Mouse (Mus musculus) myocyte (in vitro differentiated cells): ENCODE results near the gene Rag2. TPM values are rescaled to one million over a fixed set of nuclear protein-coding genes. Genes with fewer than 3 reads are reported as not detected.

Experiments
- H3K27me3 ChIP-seq: one replicate; pipeline ENCODE4 v1.6.1; 2011; ENCODE audit not compliant: control insufficient read depth, insufficient read depth, insufficient read length
- H3K36me3 ChIP-seq: one replicate; pipeline ENCODE4 v1.6.1; 2011; ENCODE audit not compliant: control insufficient read depth, insufficient read depth
- H3K4me2 ChIP-seq: one replicate; pipeline ENCODE4 v1.6.1; 2011; ENCODE audit warnings: low read depth, control low read depth
- H3K4me3 ChIP-seq: one replicate; pipeline ENCODE4 v1.5.1; 2011; ENCODE audit warnings: mild to moderate bottlenecking, control low read depth, moderate library complexity
- H3K79me2 ChIP-seq: one replicate; pipeline ENCODE4 v1.6.1; 2011; ENCODE audit not compliant: control insufficient read depth, insufficient read depth
- H3ac ChIP-seq: one replicate; pipeline ENCODE4 v1.6.1; 2011; ENCODE audit not compliant: control insufficient read depth, insufficient read length
- CEBPB ChIP-seq: IDR thresholded peaks from 2 replicates; pipeline ENCODE4 v1.6.1; 2011; ENCODE audit warnings: mild to moderate bottlenecking, moderate library complexity; ENCODE audit not compliant: poor library complexity, insufficient read depth, severe bottlenecking
- E2F4 ChIP-seq: IDR thresholded peaks from one replicate; pipeline ENCODE4 v1.6.1; 2011; ENCODE audit warnings: mild to moderate bottlenecking, control low read depth, moderate library complexity; ENCODE audit not compliant: insufficient read depth
- MAX ChIP-seq: IDR thresholded peaks from one replicate; pipeline ENCODE4 v1.6.1; 2011; ENCODE audit warnings: low read depth, mild to moderate bottlenecking, control low read depth
- MYOD1 ChIP-seq, 3 experiments: IDR thresholded peaks; one replicate each; pipeline ENCODE4 v1.6.1; 2011; ENCODE audit warnings: control low read depth in 2 of 3, low read depth in 2 of 3, mild to moderate bottlenecking in 2 of 3, moderate library complexity in 1 of 3; ENCODE audit not compliant: insufficient read length in 2 of 3, control insufficient read depth in 1 of 3
- MYOG ChIP-seq, 3 experiments: IDR thresholded peaks; one replicate each; pipeline ENCODE4 v1.6.1; 2011; ENCODE audit warnings: control low read depth in 2 of 3, low read depth in 2 of 3, mild to moderate bottlenecking in 2 of 3; ENCODE audit not compliant: insufficient read length in 2 of 3, control insufficient read depth in 1 of 3, insufficient read depth in 1 of 3
- POLR2A ChIP-seq: IDR thresholded peaks from one replicate; pipeline ENCODE4 v1.6.1; 2011; ENCODE audit warnings: low read depth, mild to moderate bottlenecking, control low read depth, moderate library complexity; ENCODE audit not compliant: insufficient read length
- POLR2AphosphoS2 ChIP-seq: IDR thresholded peaks from one replicate; pipeline ENCODE4 v1.6.1; 2011; ENCODE audit warnings: low read depth, control low read depth; ENCODE audit not compliant: insufficient read length
- REST ChIP-seq: IDR thresholded peaks from one replicate; pipeline ENCODE4 v1.6.1; 2011; ENCODE audit warnings: mild to moderate bottlenecking, control low read depth, moderate library complexity; ENCODE audit not compliant: insufficient read depth, insufficient read length
- SRF ChIP-seq: IDR thresholded peaks from one replicate; pipeline ENCODE4 v1.6.1; 2011; ENCODE audit warnings: low read depth; ENCODE audit not compliant: control insufficient read depth, insufficient read length
- TCF12 ChIP-seq: IDR thresholded peaks from one replicate; pipeline ENCODE4 v1.6.1; 2011; ENCODE audit warnings: mild to moderate bottlenecking, control low read depth; ENCODE audit not compliant: poor library complexity, insufficient read depth, severe bottlenecking
- TCF3 ChIP-seq: IDR thresholded peaks from one replicate; pipeline ENCODE4 v1.6.1; 2011; ENCODE audit warnings: low read depth, control low read depth; ENCODE audit not compliant: insufficient read length
- USF1 ChIP-seq: IDR thresholded peaks from one replicate; pipeline ENCODE4 v1.6.1; 2011; ENCODE audit warnings: low read depth, mild to moderate bottlenecking, control low read depth, moderate library complexity
- polyA plus RNA-seq: library from polyadenylated mRNA; unstranded; fragments of >200 nt; fragmentation: generic; extraction: Trizol; gene quantifications from one replicate; pipeline ENCODE4 v1.2.1, GENCODE M21; 2012; ENCODE audit warnings: missing spikeins

Gene Rag2
- polyA plus RNA-seq, 1 experiment = not detected

DNA sequence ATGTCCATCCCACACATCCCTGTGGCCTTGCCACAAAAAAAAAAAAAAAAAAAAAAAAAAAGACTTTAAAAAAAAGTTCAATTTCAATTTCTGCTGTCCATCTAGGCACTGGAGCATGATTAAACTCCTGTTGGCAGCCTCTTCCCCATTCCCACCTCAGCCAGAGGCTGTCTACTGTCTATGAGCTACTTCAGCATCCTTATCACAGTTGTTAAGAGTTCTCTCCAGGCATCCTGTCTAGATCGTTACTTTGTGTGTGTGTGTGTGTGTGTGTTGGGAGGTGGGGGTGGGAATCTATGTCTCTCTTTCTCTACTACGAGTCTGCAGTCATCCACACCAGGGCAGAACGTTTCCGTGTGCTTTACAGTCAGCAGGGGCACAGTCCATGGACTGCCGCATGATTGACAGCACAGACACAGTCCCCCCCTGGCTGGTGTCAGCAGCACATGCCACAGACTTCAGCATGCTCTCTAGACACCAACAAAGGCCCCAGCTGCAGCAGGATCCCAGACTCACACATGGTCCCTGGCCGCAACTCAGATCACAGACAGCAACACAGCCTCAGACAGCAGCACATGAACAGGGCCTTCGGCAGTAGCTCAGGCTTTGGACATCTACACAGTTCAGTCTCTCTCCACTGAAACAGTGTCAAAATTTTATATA, 16.2 kb upstream of the Rag2 start:
- H3ac ChIP-seq = no peak overlapping the region
- H3K27me3 ChIP-seq = no peaks in the 10 kb centered on the region
- no peaks in the 10 kb centered on the region for H3K79me2 ChIP-seq
- H3K36me3 ChIP-seq = no peaks in the 10 kb centered on the region
- TF ChIP-seq MYOD1 (IDR thresholded peaks at IDR 0.05; ENCODE audit: control insufficient read depth in 1 of 3, insufficient read length in 2 of 3, low read depth in 2 of 3) (no peak), CEBPB (no peak), USF1 (no peak), POLR2A (no peak), REST (no peak), MYOG (IDR thresholded peaks at IDR 0.05; ENCODE audit: control insufficient read depth in 1 of 3, insufficient read depth in 1 of 3, insufficient read length in 2 of 3, low read depth in 2 of 3) (no peak), TCF3 (no peak), E2F4 (no peak), MAX (no peak), SRF (no peak), POLR2AphosphoS2 (no peak), TCF12 (no peak)
- H3K4me2 ChIP-seq = no peak overlapping the region
- no peak overlapping the region for H3K4me3 ChIP-seq

DNA sequence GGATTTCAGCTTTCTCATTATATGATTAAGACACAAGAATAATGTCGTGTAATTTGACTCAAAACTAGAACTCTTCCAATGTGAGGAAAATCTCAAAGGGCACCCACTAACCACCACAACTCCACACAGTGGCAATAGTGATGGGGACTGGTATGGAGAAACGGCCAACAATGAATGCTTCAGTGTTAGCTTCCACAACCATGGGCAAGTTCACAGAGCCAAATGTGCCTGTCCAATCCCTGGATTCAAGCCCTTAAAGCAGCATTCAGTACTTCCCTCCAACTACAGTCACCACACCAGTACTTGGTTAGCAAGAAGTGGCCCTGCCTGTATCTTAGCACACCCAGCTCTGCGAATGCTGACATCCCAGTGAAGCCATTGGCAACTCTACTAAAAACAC, 13.7 kb upstream of the Rag2 start:
- H3ac ChIP-seq = no peak overlapping the region
- no peaks in the 10 kb centered on the region for H3K36me3 ChIP-seq
- H3K27me3 ChIP-seq = no peaks in the 10 kb centered on the region
- H3K79me2 ChIP-seq = no peaks in the 10 kb centered on the region
- no peak overlapping the region for H3K4me2 ChIP-seq
- no peak overlapping the region for H3K4me3 ChIP-seq
- no peak for TF ChIP-seq TCF3
- no peak for TF ChIP-seq MAX
- TF ChIP-seq POLR2A = no peak
- no peak for TF ChIP-seq USF1

DNA sequence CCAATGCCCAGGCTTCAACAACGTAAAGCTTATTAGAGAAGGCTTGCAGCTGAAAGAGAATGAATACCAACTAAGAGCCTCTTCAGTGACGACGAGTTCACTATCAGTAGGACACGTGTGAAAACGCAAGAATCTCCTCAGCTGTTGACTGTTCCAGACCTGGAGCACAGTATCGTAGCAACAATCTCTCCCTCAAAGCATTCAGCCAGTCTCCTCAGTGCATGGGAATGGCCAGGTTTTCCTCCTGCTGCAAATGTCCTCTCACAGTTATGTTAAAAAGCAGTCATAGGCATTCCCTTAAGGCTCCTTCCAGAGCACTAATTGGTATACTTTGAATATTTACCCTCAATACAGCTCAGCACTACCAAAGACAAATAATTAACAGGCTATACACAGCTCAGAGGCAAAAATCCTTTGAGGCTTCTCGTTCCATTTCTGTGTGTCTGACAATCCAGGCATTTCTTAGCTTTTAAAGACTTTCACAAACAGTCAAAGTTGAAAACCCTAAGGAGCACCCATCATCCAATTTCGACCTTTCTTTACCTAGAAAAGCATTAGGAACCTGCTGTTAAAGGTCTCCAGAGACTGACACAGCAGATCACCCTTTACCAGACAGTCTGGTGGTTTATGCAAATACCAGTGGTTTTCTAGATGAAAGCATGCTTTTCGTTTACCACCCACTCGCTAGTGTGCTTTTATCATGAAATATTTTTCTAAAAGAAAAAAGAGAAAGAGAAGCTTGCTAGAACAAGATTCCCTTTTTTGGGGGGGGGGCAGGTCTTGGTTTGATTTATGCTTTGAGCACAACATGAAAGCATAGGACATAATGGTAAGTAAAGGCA, 8.8 kb upstream of the Rag2 start:
- Histone ChIP-seq H3K36me3 (no peaks in the 10 kb centered on the region), H3K4me3 (no peak overlapping the region), H3K4me2 (no peak overlapping the region), H3ac (no peak overlapping the region), H3K27me3 (no peaks in the 10 kb centered on the region), H3K79me2 (no peaks in the 10 kb centered on the region)
- TF ChIP-seq MAX = no peak
- TF ChIP-seq USF1 = no peak
- no peak for TF ChIP-seq SRF
- no peak for TF ChIP-seq TCF12
- no peak for TF ChIP-seq MYOD1 (IDR thresholded peaks at IDR 0.05; ENCODE audit: control insufficient read depth in 1 of 3, insufficient read length in 2 of 3, low read depth in 2 of 3)
- TF ChIP-seq POLR2AphosphoS2 = no peak
- TF ChIP-seq E2F4 = no peak
- no peak for TF ChIP-seq REST
- no peak for TF ChIP-seq CEBPB
- TF ChIP-seq TCF3 = no peak
- TF ChIP-seq POLR2A = no peak
- TF ChIP-seq MYOG (IDR thresholded peaks at IDR 0.05; ENCODE audit: control insufficient read depth in 1 of 3, insufficient read depth in 1 of 3, insufficient read length in 2 of 3, low read depth in 2 of 3) = no peak

DNA sequence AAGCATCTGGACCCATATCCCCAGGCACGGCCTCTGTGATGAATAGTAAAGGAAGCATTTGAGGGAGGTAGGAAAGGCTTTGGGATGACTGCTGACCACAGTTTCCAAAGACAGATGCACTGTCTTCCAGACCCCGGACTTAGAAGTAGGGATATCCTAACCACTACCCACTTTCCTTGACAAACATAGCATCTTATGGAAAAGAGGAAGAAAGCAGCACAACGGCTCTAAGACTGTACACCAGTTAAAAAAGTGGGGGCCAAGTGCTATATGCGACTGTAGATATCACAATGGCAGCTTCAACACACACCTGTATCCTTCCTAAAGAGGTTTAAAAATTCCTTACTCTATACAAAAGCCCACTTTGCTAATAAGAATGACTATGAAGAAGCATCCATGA, 6.1 kb upstream of the Rag2 start:
- TF ChIP-seq MYOD1 (IDR thresholded peaks at IDR 0.05; ENCODE audit: control insufficient read depth in 1 of 3, insufficient read length in 2 of 3, low read depth in 2 of 3) = no peak
- TF ChIP-seq REST = no peak
- TF ChIP-seq POLR2AphosphoS2 = no peak
- TF ChIP-seq TCF3 = no peak
- no peak for TF ChIP-seq CEBPB
- TF ChIP-seq MYOG (IDR thresholded peaks at IDR 0.05; ENCODE audit: control insufficient read depth in 1 of 3, insufficient read depth in 1 of 3, insufficient read length in 2 of 3, low read depth in 2 of 3) = no peak
- no peak for TF ChIP-seq SRF
- no peak for TF ChIP-seq TCF12
- Histone ChIP-seq H3K27me3 (peaks cover 6% of the 10 kb centered on the region), H3K4me2 (no peak overlapping the region), H3K36me3 (no peaks in the 10 kb centered on the region), H3K79me2 (no peaks in the 10 kb centered on the region), H3ac (no peak overlapping the region), H3K4me3 (no peak overlapping the region)
